Mouse (Mus musculus) brain, embryonic 18.5 days (tissue): ENCODE measurements around the gene Dnah3.

Experiments used
- DNase-seq: peaks from one replicate; pipeline ENCODE4 v3.0.0-alpha.2; 2012; ENCODE audit warnings: low read depth, low spot score

Gene Dnah3

DNA sequence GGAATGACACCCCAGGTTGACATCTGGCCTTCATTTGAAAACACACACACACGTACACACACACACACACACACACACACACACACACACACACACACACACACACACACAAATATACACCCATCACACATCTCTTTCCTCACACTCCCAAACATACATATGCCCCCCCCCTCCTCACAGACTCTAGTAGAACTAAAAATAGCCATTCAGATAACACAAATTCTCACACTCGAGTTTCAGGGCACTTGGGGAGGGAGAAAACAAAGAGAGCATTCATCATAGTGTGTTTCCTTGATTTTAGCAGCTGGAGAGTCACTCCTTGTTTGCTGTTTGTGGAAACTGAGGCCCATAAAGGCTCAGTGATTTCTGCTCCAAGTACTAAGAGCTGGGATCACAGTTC is 41.1 kb downstream of the Dnah3 start:
- no peak for DNase-seq

DNA sequence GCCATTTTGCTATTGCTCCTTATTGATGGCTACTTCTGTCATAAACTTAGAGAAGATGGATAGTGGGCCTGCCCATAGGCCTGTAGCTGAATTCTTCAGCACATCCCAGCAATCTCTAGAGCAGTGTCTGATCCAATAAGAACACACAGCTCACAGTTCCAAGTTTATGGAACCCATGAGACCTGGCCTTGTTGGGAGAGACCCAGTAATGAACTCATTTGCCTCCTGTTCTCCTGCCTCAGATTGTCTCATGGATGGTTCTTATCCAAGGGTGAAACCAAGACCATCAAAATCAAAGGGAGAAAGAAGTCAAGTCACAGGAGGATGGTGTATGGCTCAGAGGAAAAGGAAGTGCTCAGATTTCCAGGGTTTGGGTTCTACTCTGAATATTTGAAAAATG is 44.6 kb downstream of the Dnah3 start:
- no peak for DNase-seq

DNA sequence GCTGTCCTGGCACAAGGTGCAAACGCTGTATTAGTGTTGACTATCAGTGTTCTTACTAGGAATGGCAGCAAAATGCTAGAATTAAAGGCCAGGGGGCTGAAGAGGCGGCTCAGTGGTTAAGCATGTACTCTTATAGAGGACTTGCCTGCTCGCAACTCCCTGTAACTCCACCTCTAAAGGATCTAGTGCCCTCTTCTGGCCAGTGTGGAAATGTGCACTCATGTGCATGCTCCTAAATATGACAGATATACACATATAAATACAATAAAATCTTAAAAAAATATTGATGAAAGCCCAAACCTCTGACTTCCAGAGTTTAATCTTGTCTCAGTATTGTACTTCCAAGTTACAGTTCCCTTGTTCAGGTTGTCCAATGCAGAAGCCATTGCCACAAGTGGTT is 51.1 kb downstream of the Dnah3 start:
- no peak for DNase-seq

DNA sequence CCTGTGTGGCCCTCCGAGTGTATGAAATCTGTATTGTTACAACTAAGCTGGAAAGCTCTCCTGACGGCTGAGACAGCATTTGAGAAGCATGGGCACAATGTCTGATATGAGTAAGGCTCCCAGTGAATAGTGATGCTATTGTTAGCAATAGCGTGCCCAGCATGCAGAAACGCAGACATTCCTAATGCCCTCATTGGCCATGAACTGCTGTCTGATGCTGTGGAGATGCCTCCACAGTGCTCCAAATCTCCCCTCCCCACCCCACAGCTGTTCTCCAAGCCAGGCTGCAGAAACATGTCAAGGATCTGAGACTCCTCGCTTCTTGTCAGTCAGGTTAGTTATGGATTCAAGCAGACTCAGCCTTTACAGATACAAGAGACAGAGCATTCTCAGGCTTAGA is 58.7 kb downstream of the Dnah3 start:
- no peak for DNase-seq

DNA sequence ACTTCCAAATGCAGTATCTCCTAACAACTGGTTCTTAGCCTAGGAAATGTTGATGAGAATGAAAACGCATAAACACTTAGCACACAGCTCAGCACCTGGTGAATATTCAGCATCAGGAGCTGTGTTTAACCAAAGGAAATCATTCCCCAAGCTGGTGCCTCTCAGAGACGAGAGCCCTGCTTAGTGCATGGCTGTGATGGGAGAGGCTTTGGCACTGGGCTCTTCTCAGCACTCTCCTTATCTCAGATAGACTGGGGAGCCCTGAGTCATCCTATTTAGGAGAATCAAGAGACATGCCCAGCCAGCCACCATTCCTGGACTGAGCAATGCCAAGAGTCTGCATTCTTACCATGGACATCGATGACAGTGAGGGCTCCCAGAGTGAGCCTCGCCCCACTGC is 60.1 kb downstream of the Dnah3 start:
- DNase-seq = peak; percentile 4

DNA sequence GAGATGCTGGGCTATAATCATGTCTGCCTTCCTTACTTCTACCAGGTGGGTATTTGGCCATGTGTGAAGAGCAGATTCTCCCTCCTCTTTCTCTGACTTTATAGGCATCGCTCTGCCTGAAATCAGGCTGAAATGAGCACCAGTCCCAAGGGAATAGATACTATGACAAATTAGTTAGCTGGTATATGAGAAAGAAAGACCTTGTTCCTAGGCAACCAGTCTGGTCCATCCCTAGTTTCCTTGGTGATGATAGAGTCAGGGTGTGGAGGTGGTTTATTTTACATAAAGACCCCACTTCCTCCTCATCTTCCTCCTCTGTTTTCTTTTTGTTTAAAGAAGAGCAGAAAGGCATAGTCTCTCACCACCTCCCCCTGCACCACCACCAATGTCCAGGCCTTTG is 60.5 kb downstream of the Dnah3 start:
- peak; percentile 6 for DNase-seq

DNA sequence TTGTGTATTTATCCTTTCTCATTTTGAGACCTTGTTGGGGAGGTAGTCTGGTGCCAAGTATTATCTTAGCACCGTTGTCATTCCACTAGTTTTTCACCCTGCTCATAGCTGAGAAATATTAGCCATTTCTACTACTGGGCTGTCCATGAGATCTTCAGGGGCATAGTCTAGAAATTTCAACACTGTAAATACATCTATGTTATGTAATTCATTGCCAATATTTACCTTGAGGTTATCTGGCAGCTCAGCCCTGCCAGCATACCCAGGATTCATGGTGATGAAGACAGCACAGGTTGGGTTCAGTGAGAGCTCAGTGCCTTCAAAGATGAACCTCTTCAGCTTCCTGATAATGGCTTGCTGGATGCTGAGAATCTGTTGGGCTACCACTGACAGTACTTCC is 66.4 kb downstream of the Dnah3 start:
- no peak for DNase-seq

DNA sequence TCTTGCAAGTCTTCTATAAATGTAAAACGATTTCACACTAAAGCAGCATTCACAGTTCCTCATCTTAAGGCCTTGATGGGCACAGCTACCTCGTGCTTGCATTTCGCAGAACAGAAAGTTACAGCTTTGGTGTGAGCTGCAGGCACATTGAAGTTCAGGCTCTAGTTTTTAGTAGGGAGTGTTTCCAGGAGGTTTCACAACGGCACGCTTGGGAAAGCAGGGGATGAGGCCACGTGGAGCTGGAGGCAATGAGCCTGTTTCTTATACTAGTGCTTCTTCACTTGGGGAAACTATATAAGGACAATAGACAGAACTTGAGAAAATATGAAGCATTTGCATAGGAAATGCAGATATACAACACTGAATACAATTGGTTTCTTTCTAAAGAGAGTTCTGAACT is 98.0 kb downstream of the Dnah3 start:
- DNase-seq = no peak

DNA sequence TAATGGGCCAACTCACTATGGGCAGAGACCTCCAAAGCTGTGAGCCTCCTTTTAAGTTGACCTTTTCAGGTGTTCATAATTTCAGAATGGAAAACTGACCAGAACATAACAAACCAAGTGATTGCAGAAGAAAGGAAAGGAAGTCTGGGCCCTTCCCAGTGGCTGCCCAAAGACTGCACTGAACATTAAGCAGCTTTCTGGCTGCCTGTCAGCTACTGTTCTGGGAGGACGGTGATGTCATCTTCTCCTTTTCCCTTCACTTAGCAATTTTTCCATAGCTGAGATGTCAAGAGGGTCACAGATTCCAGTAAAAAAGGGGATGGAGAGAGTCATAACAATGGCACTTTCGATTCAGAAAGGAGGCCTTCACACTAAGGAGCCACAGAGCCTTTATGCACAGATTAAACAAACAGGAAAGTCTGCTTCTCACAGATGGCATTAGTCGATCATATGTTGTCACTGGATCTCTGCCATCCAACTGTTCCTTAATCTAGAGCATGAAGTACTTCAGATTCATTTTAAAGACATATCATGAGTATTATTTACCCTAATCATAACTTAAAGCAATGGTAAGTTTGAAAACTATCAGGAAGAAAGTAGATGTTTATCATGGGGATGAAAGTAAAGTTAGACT is 109.7 kb downstream of the Dnah3 start:
- DNase-seq = no peak

DNA sequence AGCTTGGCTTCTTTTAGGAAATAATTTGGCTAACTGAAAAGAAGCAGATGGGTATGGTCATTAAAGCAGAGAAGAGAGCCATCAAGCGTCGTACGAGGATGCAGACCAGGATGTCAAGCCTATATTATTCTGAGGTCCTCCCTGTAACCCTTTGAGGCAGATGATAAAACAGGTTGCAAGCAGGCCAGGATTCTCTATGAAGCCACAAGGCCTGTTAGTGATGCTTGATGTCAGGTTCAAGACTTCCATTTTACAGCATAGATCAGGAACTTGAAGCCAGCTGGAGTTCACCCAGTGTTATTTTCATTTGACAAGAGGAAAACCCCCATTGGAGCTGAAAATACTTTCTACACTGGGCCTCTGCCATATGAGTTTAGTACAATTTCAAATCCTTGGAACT is 114.9 kb downstream of the Dnah3 start:
- peak; percentile 6 for DNase-seq

DNA sequence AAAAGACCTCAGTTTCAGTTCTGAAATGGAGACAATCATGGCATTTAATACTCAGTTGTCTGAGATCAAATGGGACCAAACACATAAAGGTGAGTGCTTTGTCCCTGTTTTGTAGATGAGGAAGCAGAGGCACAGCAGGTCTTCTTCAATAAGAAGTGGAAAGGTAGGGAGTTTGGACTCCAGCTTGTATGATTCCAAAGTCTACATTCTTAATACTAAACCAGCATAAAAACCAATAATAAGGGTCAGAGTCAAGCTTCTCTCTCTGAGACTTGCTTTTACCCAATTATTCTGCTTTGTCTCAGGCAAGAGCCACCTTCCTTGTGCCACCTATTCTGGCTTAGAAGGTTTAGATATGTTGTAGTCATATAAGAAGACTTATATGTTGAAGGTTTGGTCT is 116.5 kb downstream of the Dnah3 start:
- no peak for DNase-seq

DNA sequence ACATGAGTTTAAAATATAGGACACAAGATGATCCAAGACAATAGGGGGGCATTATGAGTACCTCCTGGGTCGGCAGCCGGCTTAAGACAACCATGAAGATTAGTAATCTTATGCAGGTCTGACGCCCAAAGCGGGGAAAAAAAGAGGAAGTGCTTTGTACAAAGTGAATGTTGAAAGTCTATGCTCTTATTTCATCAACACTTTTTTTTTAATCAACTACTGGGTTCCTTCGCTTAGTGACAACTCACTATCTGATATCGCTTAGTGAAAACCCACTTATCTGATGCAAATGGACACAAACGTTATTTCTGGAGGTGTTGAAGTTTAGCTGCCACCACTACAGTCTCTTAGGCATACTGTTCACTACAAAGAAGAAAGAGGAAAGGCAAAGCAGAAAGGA is 117.5 kb downstream of the Dnah3 start:
- no peak for DNase-seq

DNA sequence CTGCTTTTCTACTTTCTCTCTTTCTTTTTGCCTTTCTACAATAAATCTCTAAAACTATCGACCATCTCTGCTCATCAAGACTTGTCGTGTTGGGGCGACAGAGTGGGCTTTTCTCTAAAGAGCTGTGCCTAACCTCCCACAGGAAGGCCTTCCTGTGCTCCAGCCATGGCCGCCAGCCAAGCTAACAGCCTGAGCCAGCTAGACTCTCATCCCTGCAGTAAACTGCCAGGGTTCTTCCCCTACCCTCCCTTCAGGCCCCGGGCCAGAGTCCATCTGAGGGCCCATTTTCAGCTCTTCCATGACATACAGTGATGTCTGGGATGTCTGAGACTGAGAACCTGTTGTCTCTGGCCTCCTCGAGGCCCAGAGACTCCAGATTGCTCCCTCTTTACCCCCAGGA is 118.8 kb downstream of the Dnah3 start:
- DNase-seq = no peak

DNA sequence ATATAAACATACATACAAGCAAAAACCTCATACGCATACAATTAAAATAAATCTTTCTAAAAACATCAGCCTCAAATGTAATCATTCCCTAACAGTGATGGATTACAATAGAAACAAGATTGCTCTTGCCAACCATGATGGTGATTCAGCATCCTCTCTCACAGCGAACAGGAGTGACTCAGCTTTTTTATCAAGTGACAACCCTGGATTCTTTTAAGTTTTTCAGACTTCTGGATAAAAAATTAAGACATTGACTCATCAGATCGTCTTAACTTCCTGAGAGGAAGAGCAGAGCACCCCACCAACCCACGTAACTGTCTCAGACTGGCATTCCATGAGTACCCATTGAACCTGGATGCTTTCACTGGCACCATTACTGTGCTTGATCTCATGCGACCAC is 120.9 kb downstream of the Dnah3 start:
- no peak for DNase-seq

DNA sequence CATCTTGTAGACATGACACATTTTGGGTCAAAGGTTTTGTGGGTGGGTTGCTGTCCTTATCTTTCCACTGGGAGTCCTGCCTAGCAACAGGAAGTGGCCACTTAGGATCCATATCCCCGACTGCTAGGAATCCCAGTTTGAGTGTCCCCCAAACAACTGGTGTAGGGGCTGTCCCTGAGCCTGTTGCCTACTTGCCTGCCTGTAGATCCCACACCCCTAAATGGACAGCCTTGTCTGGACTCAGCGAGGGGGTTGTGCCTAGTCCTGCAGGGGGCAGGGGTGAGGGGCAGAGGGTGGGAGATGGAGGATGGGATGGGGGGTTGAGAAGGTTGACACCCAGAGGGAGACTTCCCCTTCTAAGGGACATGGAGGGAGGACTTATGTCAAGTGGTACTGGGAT is 125.8 kb downstream of the Dnah3 start:
- DNase-seq = no peak

DNA sequence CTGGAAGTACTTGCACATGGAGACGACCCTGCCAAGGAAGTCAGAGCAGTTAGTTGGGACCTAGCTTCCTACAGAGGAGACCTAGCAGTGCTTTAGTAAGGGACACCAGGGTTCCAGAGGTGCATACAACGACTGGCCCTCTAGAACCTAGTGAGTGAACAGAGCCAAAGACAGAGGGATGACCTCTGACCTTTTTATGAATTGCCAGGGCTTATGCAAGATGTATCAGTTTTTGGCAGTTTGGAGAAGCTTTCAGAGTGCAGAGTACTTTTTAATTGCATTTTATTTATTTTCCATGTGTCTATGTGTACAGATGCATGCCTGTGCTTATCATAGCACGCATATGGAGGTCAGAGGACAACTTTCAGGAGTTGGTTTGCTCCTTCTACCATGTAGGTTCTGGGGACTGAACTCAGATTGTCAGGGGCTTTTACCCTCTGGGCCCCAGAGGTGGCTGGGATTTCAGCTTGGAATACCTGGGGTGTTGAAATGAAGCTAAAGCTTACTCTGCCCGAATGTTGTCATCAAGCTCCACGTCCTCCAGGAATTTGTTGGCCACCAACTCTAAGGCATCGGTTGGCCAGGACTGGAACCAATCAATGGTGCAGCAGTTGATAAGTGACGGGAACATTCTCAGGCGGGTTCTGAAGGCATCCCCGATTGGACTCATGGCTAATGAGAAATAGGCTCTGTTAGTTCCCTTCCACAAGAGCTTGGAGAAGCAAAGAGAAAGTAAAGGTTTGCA is 129.3 kb downstream of the Dnah3 start:
- no peak for DNase-seq

DNA sequence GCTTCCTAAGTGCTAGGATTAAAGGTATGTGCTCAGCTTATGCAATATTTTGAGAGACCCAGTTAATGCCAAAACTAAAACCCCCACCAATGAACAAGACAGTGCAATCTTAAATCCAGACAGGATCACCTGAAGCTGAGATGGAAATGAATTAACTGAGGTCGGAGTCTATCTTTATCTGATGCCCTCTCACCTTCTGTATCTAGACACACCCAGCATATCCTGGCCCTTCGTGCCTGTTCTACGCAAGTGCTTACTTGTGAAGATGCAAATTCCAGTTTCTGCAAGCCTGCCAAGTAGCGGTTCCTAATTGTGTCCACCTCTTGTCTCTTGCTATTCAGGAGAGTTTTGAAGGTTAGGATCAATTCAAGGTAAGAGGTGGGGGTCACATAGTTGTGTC is 129.9 kb downstream of the Dnah3 start:
- no peak for DNase-seq

DNA sequence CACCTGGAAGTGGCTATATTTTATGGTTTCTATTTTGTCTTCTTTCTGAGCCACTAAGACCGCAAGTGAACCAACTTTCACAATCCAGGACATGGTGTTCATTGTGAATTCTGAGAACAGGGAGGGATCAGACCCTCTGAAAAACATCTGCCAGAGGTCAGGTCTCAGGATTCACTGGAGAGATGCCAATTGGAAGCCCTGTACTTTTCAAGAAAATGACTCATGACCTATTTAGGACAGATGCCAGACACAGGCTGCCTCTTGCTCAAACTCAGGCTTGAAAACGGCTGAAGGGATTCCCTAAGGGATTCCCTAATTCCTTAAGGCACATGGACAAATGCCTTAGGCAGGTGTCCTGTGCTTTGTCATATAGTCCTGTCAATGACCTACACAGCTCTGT is 134.0 kb downstream of the Dnah3 start:
- no peak for DNase-seq

DNA sequence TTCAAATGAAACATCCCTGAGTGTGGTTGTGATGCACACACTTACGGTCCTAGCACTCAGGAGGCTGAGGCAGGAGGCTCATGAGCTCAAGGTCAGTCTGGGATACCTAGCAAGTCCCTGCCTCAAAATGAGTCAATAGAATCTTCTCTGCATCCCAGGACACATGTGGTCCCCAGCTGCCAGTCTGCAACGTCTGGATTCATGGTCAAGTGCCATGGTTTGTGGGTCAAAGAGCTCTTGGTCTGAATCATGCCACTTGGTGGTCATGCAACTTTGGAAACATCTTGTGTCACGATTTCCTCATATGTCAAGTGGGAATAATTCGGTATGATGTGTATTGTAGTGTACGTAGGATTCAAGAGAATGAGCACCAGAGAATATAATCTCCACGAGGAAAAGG is 134.5 kb downstream of the Dnah3 start:
- DNase-seq = no peak

DNA sequence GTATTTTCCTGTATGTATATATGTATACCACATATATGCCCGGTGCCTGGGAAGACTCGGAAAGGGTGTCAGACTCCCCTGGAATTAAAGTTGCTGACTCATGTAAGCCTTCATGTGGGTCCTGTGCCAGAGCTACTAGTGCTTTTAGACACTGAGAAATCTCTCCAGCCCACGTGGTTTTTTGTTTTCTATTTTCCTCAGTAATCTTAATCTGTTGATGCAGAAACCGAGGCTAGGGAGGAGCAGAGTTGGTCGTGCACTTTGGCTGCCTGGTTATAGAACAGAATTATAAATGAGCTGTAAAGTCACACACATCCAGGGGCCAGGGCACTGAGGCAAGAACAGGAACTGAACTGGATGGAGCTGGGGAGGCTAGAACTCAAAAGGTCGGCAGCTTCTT is 135.1 kb downstream of the Dnah3 start:
- DNase-seq = no peak

DNA sequence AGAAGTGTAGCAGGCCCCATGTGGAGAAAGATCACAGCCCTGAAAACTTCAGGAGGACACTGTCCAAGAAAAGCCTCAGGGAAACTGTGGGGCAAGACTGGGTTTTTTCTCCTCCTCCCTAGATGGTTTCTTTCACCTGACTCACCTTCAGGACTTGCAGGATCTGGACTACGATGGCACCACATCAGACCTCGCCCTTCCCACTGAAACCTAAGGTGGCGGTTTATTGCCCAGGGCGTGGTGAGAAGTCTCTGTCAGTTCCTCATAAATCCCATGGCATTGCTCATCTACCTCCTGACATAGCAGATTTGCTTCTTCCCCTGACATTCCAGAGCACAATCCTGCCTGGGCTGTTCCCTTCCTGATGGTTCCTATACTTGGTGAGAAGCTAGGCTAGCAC is 135.6 kb downstream of the Dnah3 start:
- DNase-seq = no peak

DNA sequence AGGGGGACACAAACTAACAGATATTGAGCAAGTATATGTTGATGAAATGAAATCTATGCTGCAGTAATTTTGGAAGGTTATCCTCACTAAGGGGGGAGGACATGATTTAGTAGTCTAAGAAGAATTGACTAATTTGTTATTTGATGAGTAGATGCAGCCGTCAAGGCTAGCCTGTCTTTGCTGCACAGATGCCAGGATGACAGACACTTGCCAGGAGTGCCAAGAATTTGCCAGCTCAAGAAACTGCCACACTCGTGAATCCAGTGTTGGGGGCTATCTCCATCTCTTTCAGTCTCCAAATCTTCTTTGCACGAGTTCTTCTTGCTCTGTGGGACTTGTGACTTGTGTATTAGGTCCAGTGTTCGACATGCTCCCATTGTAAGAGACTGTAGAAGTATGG is 136.0 kb downstream of the Dnah3 start:
- no peak for DNase-seq

DNA sequence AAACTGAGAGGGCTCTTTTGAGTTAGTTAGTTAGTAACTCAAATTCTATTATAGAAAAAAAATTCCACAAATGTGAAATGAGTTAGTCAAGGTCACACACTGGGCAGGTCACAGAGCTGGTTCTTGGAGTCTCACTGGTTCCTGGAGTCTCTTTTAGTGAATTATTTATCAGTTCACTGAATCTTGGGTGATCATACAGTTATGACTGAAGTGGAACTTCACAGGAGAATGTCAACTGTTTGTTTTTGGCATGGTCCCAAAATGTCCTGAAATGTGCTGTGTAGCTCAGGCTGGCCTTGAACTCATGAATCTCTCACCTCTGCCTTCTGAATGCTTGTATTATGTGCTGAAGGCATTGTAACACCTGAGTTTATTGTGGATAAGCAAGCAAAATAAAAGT is 137.7 kb downstream of the Dnah3 start:
- DNase-seq = no peak

DNA sequence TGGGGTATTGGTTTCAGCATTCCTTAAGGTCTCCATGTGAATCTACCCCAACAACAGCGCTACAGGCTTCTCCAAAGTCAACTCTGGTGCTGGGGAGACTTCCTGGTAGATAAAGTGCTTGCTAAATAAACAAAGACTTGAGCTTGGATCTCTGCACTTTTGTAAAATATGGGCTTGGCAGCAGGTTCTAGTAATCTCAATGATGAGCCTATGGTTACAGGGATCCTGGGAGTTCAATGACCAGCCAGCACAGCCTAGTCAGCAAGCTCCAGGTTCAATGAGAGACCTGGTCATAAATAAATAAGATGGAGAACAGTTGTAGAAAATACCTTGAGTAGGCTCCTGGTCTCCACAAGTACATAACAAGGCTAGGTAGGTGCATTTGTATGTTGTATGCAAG is 141.0 kb downstream of the Dnah3 start:
- no peak for DNase-seq
